Mouse (Mus musculus) forebrain, embryonic 13.5 days (tissue): ENCODE data around the gene Zpld1. TPM values are rescaled to one million over a fixed set of nuclear protein-coding genes. Genes with fewer than 3 reads are reported as not detected.

Experiments used
- ATAC-seq: fragments of 200-750 bp; cut with Nextera tagmentation; 2 replicates; pipeline ENCODE4 v1.8.0; 2017
- H3K27ac ChIP-seq: fragments of 300-500 bp; sonication (generic); 2 replicates; pipeline ENCODE4 v1.5.1; 2015; ENCODE audit warnings: inconsistent platforms, mild to moderate bottlenecking, moderate library complexity
- H3K27me3 ChIP-seq: fragments of 300-500 bp; sonication (generic); 2 replicates; pipeline ENCODE4 v1.6.1; 2015; ENCODE audit warnings: mild to moderate bottlenecking, inconsistent platforms
- H3K36me3 ChIP-seq: fragments of 300-500 bp; sonication (generic); 2 replicates; pipeline ENCODE4 v1.6.1; 2015; ENCODE audit warnings: mild to moderate bottlenecking, inconsistent platforms; ENCODE audit not compliant: poor library complexity, severe bottlenecking
- H3K4me1 ChIP-seq: fragments of 300-500 bp; sonication (generic); 2 replicates; pipeline ENCODE4 v1.6.1; 2015; ENCODE audit warnings: inconsistent platforms
- H3K4me2 ChIP-seq: fragments of 300-500 bp; sonication (generic); 2 replicates; pipeline ENCODE4 v1.6.1; 2015; ENCODE audit warnings: inconsistent platforms, mild to moderate bottlenecking, moderate library complexity
- H3K4me3 ChIP-seq: fragments of 300-500 bp; sonication (generic); 2 replicates; pipeline ENCODE4 v1.5.1; 2015; ENCODE audit warnings: mild to moderate bottlenecking, inconsistent platforms
- H3K9ac ChIP-seq: fragments of 300-500 bp; sonication (generic); 2 replicates; pipeline ENCODE4 v1.6.1; 2015; ENCODE audit warnings: mild to moderate bottlenecking, inconsistent platforms
- H3K9me3 ChIP-seq: fragments of 300-500 bp; sonication (generic); replicated peaks from 2 replicates; pipeline ENCODE4 v1.6.1; 2016; ENCODE audit warnings: inconsistent platforms
- WGBS: fragments of 180-500 bp; shearing (Covaris S2); methylation state at CpG from one replicate; pipeline ENCODE4 v1.1.7; 2015; 5-methylcytosine and 5-hydroxymethylcytosine counted together
- polyA plus RNA-seq: library from polyadenylated mRNA; unstranded; fragments of >200 nt; fragmentation: Nextera tagmentation; extraction: Ambion mirVana; gene quantifications from 2 replicates; pipeline ENCODE4 v1.2.1, GENCODE M21; 2015

Zpld1 gene
- polyA plus RNA-seq = 0.36 and 0.49 TPM in 2 replicates

GRCm38 (mm10) chr16:55297886-55298285, at the start of gene Zpld1:
Gene Zpld1, minus strand, starts transcription at chr16:55297986.
- H3K4me1 ChIP-seq = no peaks in the 10 kb centered on the region
- no peaks in the 10 kb centered on the region for H3K27me3 ChIP-seq
- no peaks in the 10 kb centered on the region for H3K9me3 ChIP-seq
- no peak within 1 kb of the TSS for H3K4me3 ChIP-seq
- H3K27ac ChIP-seq = no peak within 1 kb of the TSS
- H3K9ac ChIP-seq = no peak within 1 kb of the TSS
- 98% methylated on average over 2 of the region's 2 CpGs for WGBS
- no peak within 1 kb of the TSS for H3K4me2 ChIP-seq
- no peaks in the 10 kb centered on the region for H3K36me3 ChIP-seq
- ATAC-seq = no peak

GRCm38 (mm10) chr16:55345644-55346043, 47.9 kb upstream of the Zpld1 start:
- 84% methylated on average over 3 of the region's 3 CpGs for WGBS
- H3K4me1 ChIP-seq = no peaks in the 10 kb centered on the region
- no peaks in the 10 kb centered on the region for H3K36me3 ChIP-seq
- no peak overlapping the region for H3K27ac ChIP-seq
- no peak overlapping the region for H3K4me3 ChIP-seq
- H3K9ac ChIP-seq = no peak overlapping the region
- no peaks in the 10 kb centered on the region for H3K9me3 ChIP-seq
- ATAC-seq = no peak
- H3K4me2 ChIP-seq = no peak overlapping the region
- H3K27me3 ChIP-seq = no peaks in the 10 kb centered on the region

- Histone ChIP-seq H3K4me3 (no peak overlapping the region), H3K36me3 (no peaks in the 10 kb centered on the region), H3K9me3 (no peaks in the 10 kb centered on the region), H3K9ac (no peak overlapping the region), H3K4me2 (no peak overlapping the region), H3K27me3 (no peaks in the 10 kb centered on the region), H3K27ac (peak overlapping the region; percentile 74), H3K4me1 (peaks cover 9% of the 10 kb centered on the region; the same call in 1 of the 2 replicates)
- ATAC-seq = peak; percentile 100
- WGBS = 47% methylated on average over 8 of the region's 8 CpGs
Measured at GRCm38 (mm10) chr16:55321542-55322514, 24.0 kb upstream of the Zpld1 start.

DNA sequence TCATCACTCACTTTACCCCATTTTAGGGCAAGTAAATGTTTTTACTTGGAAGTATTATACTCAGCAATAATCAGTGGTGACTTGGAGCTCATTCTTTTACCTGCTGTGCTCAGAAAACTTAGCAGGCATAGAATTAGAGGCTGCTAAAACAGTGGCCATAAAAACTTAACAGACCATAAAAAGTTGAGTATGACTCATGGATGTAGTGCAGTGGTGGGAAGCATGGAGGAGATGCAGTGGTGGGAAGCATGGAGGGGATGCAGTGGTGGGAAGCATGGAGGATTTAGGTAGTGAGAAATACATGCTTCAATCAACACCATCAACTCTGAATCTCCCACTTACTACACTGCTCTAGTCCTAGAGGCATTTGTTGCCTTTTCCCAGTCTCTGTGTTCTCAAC, 19.2 kb upstream of the Zpld1 start:
- no peak for ATAC-seq
- Histone ChIP-seq H3K36me3 (no peaks in the 10 kb centered on the region), H3K4me1 (peaks cover 8% of the 10 kb centered on the region; the same call in 1 of the 2 replicates), H3K27me3 (no peaks in the 10 kb centered on the region), H3K27ac (no peak overlapping the region), H3K4me2 (no peak overlapping the region), H3K9ac (no peak overlapping the region), H3K4me3 (no peak overlapping the region), H3K9me3 (no peaks in the 10 kb centered on the region)

DNA sequence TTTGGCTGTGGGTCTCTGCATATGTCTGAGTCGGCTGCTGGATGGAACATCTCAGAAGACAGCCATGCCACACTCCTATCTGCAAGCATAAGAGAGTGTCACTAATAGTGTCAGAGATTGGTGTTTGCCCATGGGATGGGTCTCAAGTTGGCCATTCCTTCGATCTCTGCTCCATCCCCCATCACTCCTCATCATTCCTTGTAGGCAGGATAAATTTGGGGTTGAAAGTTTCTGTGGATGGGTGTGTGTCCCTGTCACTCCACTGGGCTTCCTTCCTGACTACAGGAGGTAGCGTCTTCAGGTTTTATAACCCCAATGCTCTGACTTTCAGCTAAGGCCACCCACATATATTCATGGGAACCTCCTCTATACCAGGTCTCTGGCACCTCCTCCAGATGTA, 14.3 kb upstream of the Zpld1 start:
- Histone ChIP-seq H3K9me3 (no peaks in the 10 kb centered on the region), H3K9ac (no peak overlapping the region), H3K27ac (no peak overlapping the region), H3K4me3 (no peak overlapping the region), H3K27me3 (no peaks in the 10 kb centered on the region), H3K4me1 (no peaks in the 10 kb centered on the region), H3K36me3 (no peaks in the 10 kb centered on the region), H3K4me2 (no peak overlapping the region)
- WGBS = 93% methylated on average over 3 of the region's 3 CpGs
- no peak for ATAC-seq

- Histone ChIP-seq H3K4me2 (no peak overlapping the region), H3K4me1 (no peaks in the 10 kb centered on the region), H3K9ac (no peak overlapping the region), H3K9me3 (no peaks in the 10 kb centered on the region), H3K27ac (no peak overlapping the region), H3K4me3 (no peak overlapping the region), H3K27me3 (no peaks in the 10 kb centered on the region), H3K36me3 (no peaks in the 10 kb centered on the region)
- no peak for ATAC-seq
- 85% methylated on average over 2 of the region's 2 CpGs for WGBS
Measured at GRCm38 (mm10) chr16:55282696-55283095, 15.1 kb downstream of the Zpld1 start.

GRCm38 (mm10) chr16:55277447-55277846, 20.3 kb downstream of the Zpld1 start:
- no peak for ATAC-seq
- Histone ChIP-seq H3K36me3 (no peaks in the 10 kb centered on the region), H3K27me3 (no peaks in the 10 kb centered on the region), H3K9me3 (no peaks in the 10 kb centered on the region), H3K4me1 (no peaks in the 10 kb centered on the region), H3K4me2 (no peak overlapping the region), H3K27ac (no peak overlapping the region), H3K9ac (no peak overlapping the region), H3K4me3 (no peak overlapping the region)
- 89% methylated on average over 3 of the region's 3 CpGs for WGBS

- 2% methylated on average over 4 of the region's 4 CpGs for WGBS
- no peak overlapping the region for H3K4me3 ChIP-seq
- H3K9ac ChIP-seq = no peak overlapping the region
- H3K27me3 ChIP-seq = no peaks in the 10 kb centered on the region
- 0 out of 2 replicates have a peak, but pooled peaks cover 5% of the 10 kb centered on the region for H3K4me1 ChIP-seq
- no peak for ATAC-seq
- H3K9me3 ChIP-seq = no peaks in the 10 kb centered on the region
- H3K4me2 ChIP-seq = no peak overlapping the region
- no peaks in the 10 kb centered on the region for H3K36me3 ChIP-seq
- H3K27ac ChIP-seq = no peak overlapping the region
Measured at GRCm38 (mm10) chr16:55265281-55265680, 32.5 kb downstream of the Zpld1 start.

DNA sequence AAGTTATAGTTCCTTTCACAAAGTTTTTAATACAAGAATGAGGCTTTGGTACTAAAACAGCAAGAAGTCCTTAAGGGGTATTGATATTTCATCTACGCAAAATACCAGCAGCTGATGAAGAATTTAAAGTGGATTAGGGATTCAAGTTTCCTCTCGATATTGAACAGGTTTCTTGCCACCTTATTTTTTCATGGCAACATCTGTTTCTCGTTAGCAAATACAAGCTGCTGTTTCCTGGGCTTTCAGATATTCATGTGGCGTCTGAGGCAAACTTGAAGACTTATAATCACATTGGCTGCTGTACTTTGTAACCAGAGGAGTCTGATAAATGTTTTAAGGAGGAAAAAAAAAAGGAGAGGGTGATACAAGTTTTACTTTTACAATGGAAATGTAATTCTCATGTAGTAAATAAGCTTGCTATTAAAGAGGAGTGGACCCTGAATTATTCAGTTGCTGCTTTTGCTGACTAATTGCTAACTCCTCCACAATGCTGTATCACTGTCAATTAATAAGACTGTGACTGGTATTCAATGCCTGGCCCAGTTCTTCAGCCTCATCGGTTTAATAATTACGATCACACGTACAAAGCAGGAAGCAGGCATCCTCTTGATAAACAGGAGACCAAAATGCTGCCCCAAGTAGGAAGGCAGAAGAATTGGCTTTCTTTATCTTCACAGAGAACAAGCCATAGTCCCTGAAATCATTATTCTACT, 36.8 kb downstream of the Zpld1 start:
- 0 out of 2 replicates have a peak, but pooled peaks cover 5% of the 10 kb centered on the region for H3K4me1 ChIP-seq
- H3K27ac ChIP-seq = no peak overlapping the region
- no peak overlapping the region for H3K9ac ChIP-seq
- H3K9me3 ChIP-seq = no peaks in the 10 kb centered on the region
- H3K27me3 ChIP-seq = no peaks in the 10 kb centered on the region
- H3K4me2 ChIP-seq = no peak overlapping the region
- no peaks in the 10 kb centered on the region for H3K36me3 ChIP-seq
- 41% methylated on average over 7 of the region's 7 CpGs for WGBS
- no peak overlapping the region for H3K4me3 ChIP-seq
- ATAC-seq = no peak

DNA sequence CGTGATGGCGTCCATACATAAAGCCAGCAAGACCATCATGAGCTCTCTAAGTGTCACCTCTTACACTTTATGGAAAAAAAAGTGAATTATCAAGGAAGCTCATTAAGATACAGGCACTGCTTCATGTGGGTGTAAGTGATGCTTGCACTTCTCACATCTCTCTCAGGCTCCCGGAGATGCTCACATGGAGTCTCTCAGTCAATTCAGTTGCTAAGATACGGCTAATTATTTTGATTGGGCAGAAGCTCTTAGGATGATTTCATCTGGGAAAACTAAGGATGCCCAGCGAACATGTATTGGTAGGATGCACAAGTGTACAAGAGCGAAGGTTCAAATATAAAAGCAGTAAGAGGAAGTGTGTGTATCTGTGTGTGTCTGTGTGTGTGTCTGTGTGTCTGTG, 38.1 kb downstream of the Zpld1 start:
- Histone ChIP-seq H3K4me1 (no peaks in the 10 kb centered on the region), H3K9ac (no peak overlapping the region), H3K4me2 (no peak overlapping the region), H3K36me3 (no peaks in the 10 kb centered on the region), H3K4me3 (no peak overlapping the region), H3K9me3 (no peaks in the 10 kb centered on the region), H3K27me3 (no peaks in the 10 kb centered on the region), H3K27ac (no peak overlapping the region)
- peak; percentile 57; the same call in 1 of the 2 replicates for ATAC-seq
- WGBS = 65% methylated on average over 6 of the region's 6 CpGs

GRCm38 (mm10) chr16:55240996-55241395, 56.8 kb downstream of the Zpld1 start:
- Histone ChIP-seq H3K9me3 (no peaks in the 10 kb centered on the region), H3K27me3 (no peaks in the 10 kb centered on the region), H3K27ac (no peak overlapping the region), H3K4me3 (no peak overlapping the region), H3K4me1 (no peaks in the 10 kb centered on the region), H3K4me2 (no peak overlapping the region), H3K9ac (no peak overlapping the region), H3K36me3 (no peaks in the 10 kb centered on the region)
- no peak for ATAC-seq
- 80% methylated on average over 2 of the region's 2 CpGs for WGBS

- ATAC-seq = no peak
- Histone ChIP-seq H3K4me1 (no peaks in the 10 kb centered on the region), H3K9me3 (no peaks in the 10 kb centered on the region), H3K4me3 (no peak overlapping the region), H3K4me2 (no peak overlapping the region), H3K36me3 (no peaks in the 10 kb centered on the region), H3K27ac (no peak overlapping the region), H3K27me3 (no peaks in the 10 kb centered on the region), H3K9ac (no peak overlapping the region)
- WGBS = 92% methylated on average over 1 of the region's 1 CpGs
Measured at GRCm38 (mm10) chr16:55228995-55229622, 68.7 kb downstream of the Zpld1 start.
